In the genomic region with DNA sequence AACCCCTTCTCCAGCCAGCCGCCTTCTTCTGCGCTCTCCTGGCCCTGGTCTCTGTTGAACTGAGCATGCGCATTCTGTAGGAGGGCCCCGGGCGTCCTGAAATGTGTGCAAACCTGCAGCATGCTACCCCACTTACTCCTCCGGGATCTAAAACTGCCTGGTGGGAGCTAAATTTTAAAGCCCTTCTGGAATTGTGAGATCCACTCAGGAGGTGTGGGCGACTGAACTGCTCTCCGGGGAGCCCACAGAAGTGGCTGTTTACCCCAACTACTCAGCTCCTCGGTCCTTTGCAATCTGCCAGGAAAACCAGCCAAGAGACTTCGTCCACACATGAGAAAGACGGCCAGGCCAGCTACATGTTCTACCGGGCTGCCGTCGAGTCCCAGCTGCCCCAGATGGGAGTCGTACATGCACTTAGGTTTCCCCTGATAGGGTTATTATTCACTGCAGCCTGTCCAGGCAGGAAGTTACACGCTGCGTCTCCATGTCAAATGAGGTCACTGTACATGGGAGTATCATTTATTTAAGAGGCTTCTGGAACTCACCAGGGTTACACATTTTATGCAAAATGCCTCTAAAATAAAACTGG, we compare ENCODE assay signal across 11 mouse cellular contexts. TPM values are rescaled to one million over a fixed set of nuclear protein-coding genes. Genes with fewer than 3 reads are reported as not detected.
DNase-seq lines count a peak whose midpoint lies in the region; ATAC-seq lines count a peak whose summit lies in the region.
"Had no signal": no experiment of that assay in that cellular context is flagged by ENCODE, and none has a peak within 500 bp of the region (broad histone marks: within the 10 kb centered on the region; RNA-seq: fewer than 3 reads in every experiment).

No protein-coding gene starts in this region.

- DNase-seq in layer of hippocampus, adult 8-10 months (ENCODE audit: low spot score in 2 of 2), result peak; percentile 64 to 69
- DNase-seq in layer of hippocampus, postnatal 14 days (ENCODE audit: low spot score in 2 of 2), result no peak
- DNase-seq in gastrocnemius, adult 8-10 months (ENCODE audit: low spot score in 2 of 2), result peak; percentile 28 to 51
- peak; percentile 43 to 66 for DNase-seq in heart, postnatal 36 days
- peak; percentile 80 to 84 for DNase-seq in right cerebral cortex, adult 2 months (ENCODE audit: low spot score in 2 of 2)
- no peak for DNase-seq in midbrain, embryonic 14.5 days
- DNase-seq in embryo, embryonic 11 days, result no peak
- DNase-seq: adrenal gland, postnatal 14 days had no signal

- no peak overlapping the region for H3K4me2 ChIP-seq in midbrain, embryonic 14.5 days (ENCODE audit: low read length)
- H3K4me2 ChIP-seq: embryonic facial prominence, embryonic 13.5 days; lung, embryonic 15.5 days had no signal

- ATAC-seq in cerebellum, adult (ENCODE audit: insufficient number of reproducible peaks, low FRiP score, low TSS enrichment), result no peak
- no peak for ATAC-seq in midbrain, embryonic 14.5 days (ENCODE audit: low FRiP score, low TSS enrichment)

- H3K9me3 ChIP-seq in midbrain, embryonic 14.5 days (ENCODE audit: control insufficient read depth, low read length), result no peaks in the 10 kb centered on the region
- H3K9me3 ChIP-seq: embryonic facial prominence, embryonic 13.5 days; lung, embryonic 15.5 days had no signal

- H3K9ac ChIP-seq in midbrain, embryonic 14.5 days (replicated peaks; ENCODE audit: low read length), result no peak overlapping the region
- H3K9ac ChIP-seq: embryonic facial prominence, embryonic 13.5 days; lung, embryonic 15.5 days had no signal

- peaks cover 13% of the 10 kb centered on the region for H3K36me3 ChIP-seq in midbrain, embryonic 14.5 days (ENCODE audit: control insufficient read depth, insufficient read depth, low read length)
- H3K36me3 ChIP-seq: embryonic facial prominence, embryonic 13.5 days; lung, embryonic 15.5 days had no signal

- H3K27ac ChIP-seq in midbrain, embryonic 14.5 days (replicated peaks; ENCODE audit: low read depth, low read length), result no peak overlapping the region
- H3K27ac ChIP-seq: embryonic facial prominence, embryonic 13.5 days; lung, embryonic 15.5 days had no signal

- intact Hi-C loops in heart, postnatal 36 days (cut with DNase I), result loop anchor here (5.0 kb wide), 1 partner anchor 46 kb away; no protein-coding TSS in a partner anchor

- 85% methylated on average over 17 of the region's 17 CpGs for WGBS in midbrain, embryonic 14.5 days

- no peak overlapping the region for H3K4me3 ChIP-seq in midbrain, embryonic 14.5 days (replicated peaks; ENCODE audit: low read depth, low read length)
- H3K4me3 ChIP-seq: embryonic facial prominence, embryonic 13.5 days; lung, embryonic 15.5 days had no signal

- H3K27me3 ChIP-seq in midbrain, embryonic 14.5 days (ENCODE audit: control insufficient read depth, insufficient read depth, low read length), result no peaks in the 10 kb centered on the region
- H3K27me3 ChIP-seq: embryonic facial prominence, embryonic 13.5 days; lung, embryonic 15.5 days had no signal

- no peaks in the 10 kb centered on the region for H3K4me1 ChIP-seq in midbrain, embryonic 14.5 days (ENCODE audit: control insufficient read depth, insufficient read depth, low read length)
- H3K4me1 ChIP-seq: embryonic facial prominence, embryonic 13.5 days; lung, embryonic 15.5 days had no signal

RNA-seq across cellular contexts. Expression of a gene that starts 22.3 kb away (rescaled TPM):
- under 1 TPM in 1 of 4 experiments, not detected in 3; 0.33 TPM for total RNA-seq in layer of hippocampus, adult 8-10 months (2022)
- under 1 TPM; 0.35 to 0.41 TPM for total RNA-seq in layer of hippocampus, postnatal 14 days (2021)
- not detected for total RNA-seq in gastrocnemius, adult 8-10 months (2022)
- total RNA-seq in heart, postnatal 36 days (2021), result not detected
- not detected in 2 replicates for polyA plus RNA-seq in midbrain, embryonic 14.5 days (2014; fragmentation: Nextera tagmentation; extraction: Ambion mirVana)
- total RNA-seq: adrenal gland, postnatal 14 days had no signal
- polyA plus RNA-seq: embryonic facial prominence, embryonic 13.5 days; lung, embryonic 15.5 days had no signal

RNA-seq across cellular contexts. Expression of a gene that starts 57.0 kb away (rescaled TPM):
- total RNA-seq in layer of hippocampus, adult 8-10 months (2022), result under 1 TPM; 0.20 to 0.49 (median 0.23) TPM
- total RNA-seq in layer of hippocampus, postnatal 14 days (2021), result not detected
- total RNA-seq in gastrocnemius, adult 8-10 months (2022), result not detected
- total RNA-seq in heart, postnatal 36 days (2021), result not detected
- polyA plus RNA-seq in midbrain, embryonic 14.5 days (2014; fragmentation: Nextera tagmentation; extraction: Ambion mirVana), result not detected in 2 replicates
- total RNA-seq: adrenal gland, postnatal 14 days had no signal
- polyA plus RNA-seq: embryonic facial prominence, embryonic 13.5 days had no signal

Comparison
In these comparisons a context has a peak if more than half of its experiments do, and no peak if none do; other contexts are left out.
1. DNase-seq: peak in layer of hippocampus, adult 8-10 months (2 of 2), gastrocnemius, adult 8-10 months (2 of 2), heart, postnatal 36 days (2 of 2) and right cerebral cortex, adult 2 months (2 of 2); none in layer of hippocampus, postnatal 14 days (0 of 2), midbrain, embryonic 14.5 days (single experiment) and embryo, embryonic 11 days (single experiment).